In genomic region chr9:69502504-69502903, GRCm38 (mm10) we compare ENCODE assay signal across 8 mouse cellular contexts. TPM values are rescaled to one million over a fixed set of nuclear protein-coding genes. Genes with fewer than 3 reads are reported as not detected.
DNase-seq lines count a peak whose midpoint lies in the region; ATAC-seq lines count a peak whose summit lies in the region.

No protein-coding gene starts in this region.

- no peak overlapping the region for H3K27ac ChIP-seq in embryonic facial prominence, embryonic 11.5 days (replicated peaks; ENCODE audit: low read depth, low read length)

- H3K4me2 ChIP-seq in embryonic facial prominence, embryonic 11.5 days (ENCODE audit: low read depth, low read length) = no peak overlapping the region

- no peaks in the 10 kb centered on the region for H3K4me1 ChIP-seq in embryonic facial prominence, embryonic 11.5 days (ENCODE audit: control insufficient read depth, insufficient read depth, low read length)

- DNase-seq in ovary, postnatal 10 days (ENCODE audit: low spot score) = peak; percentile 39
- no peak for DNase-seq in ovary, adult 18-20 months (ENCODE audit: low spot score)
- peak; percentile 68 to 77 for DNase-seq in adrenal gland, postnatal 36 days
- peak; percentile 84 for DNase-seq in embryonic facial prominence, embryonic 11.5 days (ENCODE audit: low spot score)
- DNase-seq in kidney, postnatal 36 days = peak; percentile 31 to 82
- DNase-seq in lung, adult 18-20 months = peak; percentile 46 to 48
- peak; percentile 29 to 50 for DNase-seq in right cerebral cortex, postnatal 36 days (ENCODE audit: low spot score in 2 of 2)

- ATAC-seq in embryonic facial prominence, embryonic 11.5 days (replicated peaks; ENCODE audit: insufficient number of reproducible peaks, low FRiP score, low TSS enrichment, low read depth) = no peak
- no peak for ATAC-seq in erythroid progenitor cell, adult 5-6 weeks (replicated peaks; ENCODE audit: low FRiP score, poor library complexity, severe bottlenecking)

- H3K4me3 ChIP-seq in embryonic facial prominence, embryonic 11.5 days (ENCODE audit: low read depth, low read length) = no peak overlapping the region

- 31% methylated on average over 6 of the region's 6 CpGs for WGBS in embryonic facial prominence, embryonic 11.5 days

- no peaks in the 10 kb centered on the region for H3K36me3 ChIP-seq in embryonic facial prominence, embryonic 11.5 days (replicated peaks; ENCODE audit: control insufficient read depth, insufficient read depth, low read depth, low read length)

- H3K9ac ChIP-seq in embryonic facial prominence, embryonic 11.5 days (replicated peaks; ENCODE audit: low read length) = no peak overlapping the region

- no peaks in the 10 kb centered on the region for H3K9me3 ChIP-seq in embryonic facial prominence, embryonic 11.5 days (replicated peaks; ENCODE audit: control insufficient read depth, low read length)

- H3K27me3 ChIP-seq in embryonic facial prominence, embryonic 11.5 days (ENCODE audit: control insufficient read depth, insufficient read depth, low read length) = no peaks in the 10 kb centered on the region

RNA-seq across cellular contexts. Expression of gene Anxa2, which starts 49.1 kb away (rescaled TPM):
- total RNA-seq in adrenal gland, postnatal 36 days (2021) = 100 to 1,000 TPM; 396 to 515 TPM
- polyA plus RNA-seq in embryonic facial prominence, embryonic 11.5 days (2014; fragmentation: Nextera tagmentation; extraction: Ambion mirVana) = 288 and 316 TPM in 2 replicates
- total RNA-seq in erythroid progenitor cell, adult 5-6 weeks (2015; ENCODE audit: low replicate concordance) = 40.7 and 70.3 TPM in 2 replicates
- total RNA-seq in erythroid progenitor cell, adult 5-6 weeks (2017; ENCODE audit: low replicate concordance) = 17.9 and 34.8 TPM in 2 replicates

Comparison
In these comparisons a context has a peak if more than half of its experiments do, and no peak if none do; other contexts are left out.
1. RNA of gene Anxa2, which starts 49.1 kb away (total RNA-seq): 396 to 515 TPM in adrenal gland, postnatal 36 days; 17.9 to 70.3 TPM in erythroid progenitor cell, adult 5-6 weeks; every median in the first group is over 4 times any median in the second.